Comparison of ENCODE assay signal across 8 mouse cellular contexts in the genomic region with DNA sequence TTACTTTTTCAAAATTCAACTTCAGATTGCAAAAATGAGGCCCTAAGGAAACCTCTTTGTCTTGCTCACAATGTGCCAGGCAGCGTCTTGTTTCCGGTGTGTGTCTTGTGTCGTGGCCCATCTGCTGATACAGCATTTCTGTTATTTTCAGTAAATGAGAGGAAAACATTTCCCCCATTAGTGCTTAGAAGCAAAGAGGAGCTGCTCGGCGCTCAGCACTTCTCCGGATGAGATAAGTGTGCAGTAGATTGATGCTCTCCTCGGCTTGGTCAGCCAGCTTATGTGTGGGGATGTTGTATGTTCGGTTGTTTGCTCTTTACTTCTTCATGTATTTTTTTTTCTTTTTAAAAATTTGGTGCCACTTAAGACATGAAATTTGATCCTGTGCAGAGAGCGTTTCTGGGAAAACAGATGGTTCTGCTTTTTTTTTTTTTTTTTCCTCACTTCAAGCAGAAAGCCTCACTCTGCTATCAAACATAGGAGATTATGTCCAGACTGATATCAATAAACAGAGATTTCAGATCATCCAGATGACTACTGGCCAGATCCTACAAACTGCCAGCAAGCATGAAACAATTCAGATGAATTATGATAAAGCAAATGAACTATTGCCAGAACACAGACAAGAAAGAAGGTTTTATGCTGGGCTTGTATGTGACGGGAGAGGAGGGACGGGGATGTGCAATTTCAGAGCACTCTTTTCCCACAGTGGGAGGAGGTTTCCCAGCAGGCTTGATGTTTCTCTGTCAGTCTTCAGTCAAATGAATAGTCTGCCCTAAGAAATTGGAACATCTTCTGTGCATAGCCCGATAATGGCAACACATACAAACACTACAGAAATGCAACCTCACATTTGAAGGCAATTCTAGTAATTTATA. TPM values are rescaled to one million over a fixed set of nuclear protein-coding genes. Genes with fewer than 3 reads are reported as not detected.
DNase-seq lines count a peak whose midpoint lies in the region; ATAC-seq lines count a peak whose summit lies in the region.

No protein-coding gene starts in this region.

- no peaks in the 10 kb centered on the region for H3K36me3 ChIP-seq in liver, embryonic 12.5 days
- H3K36me3 ChIP-seq in embryonic facial prominence, embryonic 11.5 days (replicated peaks; ENCODE audit: control insufficient read depth, insufficient read depth, low read depth, low read length), result no peaks in the 10 kb centered on the region
- H3K36me3 ChIP-seq in intestine, embryonic 15.5 days, result no peaks in the 10 kb centered on the region
- peaks cover 2% of the 10 kb centered on the region; the same call in 1 of the 2 replicates for H3K36me3 ChIP-seq in neural tube, embryonic 12.5 days

- no peak for ATAC-seq in liver, embryonic 12.5 days
- ATAC-seq in embryonic facial prominence, embryonic 11.5 days (replicated peaks; ENCODE audit: insufficient number of reproducible peaks, low FRiP score, low TSS enrichment, low read depth), result no peak
- peak; percentile 31; the same call in 1 of the 2 replicates for ATAC-seq in intestine, embryonic 15.5 days
- no peak for ATAC-seq in neural tube, embryonic 12.5 days (ENCODE audit: low FRiP score, low read depth)

- WGBS in liver, embryonic 12.5 days (ENCODE audit: insufficient replicate concordance), result 55% methylated on average over 12 of the region's 12 CpGs
- 36% methylated on average over 12 of the region's 12 CpGs for WGBS in embryonic facial prominence, embryonic 11.5 days
- 32% methylated on average over 12 of the region's 12 CpGs for WGBS in intestine, embryonic 15.5 days
- 62% methylated on average over 12 of the region's 12 CpGs for WGBS in neural tube, embryonic 12.5 days

- DNase-seq in liver, result peak; percentile 10
- peak; percentile 36 for DNase-seq in embryonic facial prominence, embryonic 11.5 days (ENCODE audit: low spot score)
- no peak for DNase-seq in right cerebral cortex, postnatal 14 days
- no peak for DNase-seq in layer of hippocampus, postnatal 25 days (ENCODE audit: extremely low spot score in 1 of 2, low spot score in 1 of 2)
- no peak for DNase-seq in left cerebral cortex, adult 18-20 months (ENCODE audit: low spot score in 2 of 2)

- no peaks in the 10 kb centered on the region for H3K4me1 ChIP-seq in liver, embryonic 12.5 days
- H3K4me1 ChIP-seq in embryonic facial prominence, embryonic 11.5 days (ENCODE audit: control insufficient read depth, insufficient read depth, low read length), result no peaks in the 10 kb centered on the region
- H3K4me1 ChIP-seq in intestine, embryonic 15.5 days (replicated peaks), result no peaks in the 10 kb centered on the region
- no peaks in the 10 kb centered on the region for H3K4me1 ChIP-seq in neural tube, embryonic 12.5 days

- H3K27me3 ChIP-seq in liver, embryonic 12.5 days (replicated peaks), result no peaks in the 10 kb centered on the region
- H3K27me3 ChIP-seq in embryonic facial prominence, embryonic 11.5 days (ENCODE audit: control insufficient read depth, insufficient read depth, low read length), result no peaks in the 10 kb centered on the region
- H3K27me3 ChIP-seq in intestine, embryonic 15.5 days (replicated peaks), result no peaks in the 10 kb centered on the region
- no peaks in the 10 kb centered on the region for H3K27me3 ChIP-seq in neural tube, embryonic 12.5 days (replicated peaks)

- no peak overlapping the region for H3K4me2 ChIP-seq in liver, embryonic 12.5 days
- H3K4me2 ChIP-seq in embryonic facial prominence, embryonic 11.5 days (ENCODE audit: low read depth, low read length), result no peak overlapping the region
- H3K4me2 ChIP-seq in intestine, embryonic 15.5 days (replicated peaks), result peak overlapping the region; percentile 17; the same call in 1 of the 2 replicates
- no peak overlapping the region for H3K4me2 ChIP-seq in neural tube, embryonic 12.5 days (replicated peaks)

- no peak overlapping the region for H3K27ac ChIP-seq in liver, embryonic 12.5 days
- H3K27ac ChIP-seq in embryonic facial prominence, embryonic 11.5 days (replicated peaks; ENCODE audit: low read depth, low read length), result peak overlapping the region; percentile 57
- peak overlapping the region; percentile 29 for H3K27ac ChIP-seq in intestine, embryonic 15.5 days
- peak overlapping the region; percentile 20; the same call in 1 of the 2 replicates for H3K27ac ChIP-seq in neural tube, embryonic 12.5 days

- no peak overlapping the region for H3K9ac ChIP-seq in liver, embryonic 12.5 days
- H3K9ac ChIP-seq in embryonic facial prominence, embryonic 11.5 days (replicated peaks; ENCODE audit: low read length), result peak overlapping the region; percentile 29
- H3K9ac ChIP-seq in intestine, embryonic 15.5 days, result no peak overlapping the region
- no peak overlapping the region for H3K9ac ChIP-seq in neural tube, embryonic 12.5 days

- no peak overlapping the region for H3K4me3 ChIP-seq in liver, embryonic 12.5 days
- H3K4me3 ChIP-seq in embryonic facial prominence, embryonic 11.5 days (ENCODE audit: low read depth, low read length), result no peak overlapping the region
- no peak overlapping the region for H3K4me3 ChIP-seq in intestine, embryonic 15.5 days (replicated peaks)
- H3K4me3 ChIP-seq in neural tube, embryonic 12.5 days, result no peak overlapping the region

- no peaks in the 10 kb centered on the region for H3K9me3 ChIP-seq in liver, embryonic 12.5 days (replicated peaks)
- H3K9me3 ChIP-seq in embryonic facial prominence, embryonic 11.5 days (replicated peaks; ENCODE audit: control insufficient read depth, low read length), result no peaks in the 10 kb centered on the region; the same call in 1 of the 2 replicates
- H3K9me3 ChIP-seq in intestine, embryonic 15.5 days, result no peaks in the 10 kb centered on the region
- H3K9me3 ChIP-seq in neural tube, embryonic 12.5 days, result no peaks in the 10 kb centered on the region

RNA-seq across cellular contexts. Expression of gene Fam173b, which starts 25.9 kb away (rescaled TPM):
- 10.0 and 10.6 TPM in 2 replicates for polyA plus RNA-seq in liver, embryonic 12.5 days (2016; fragmentation: Nextera tagmentation; extraction: Ambion mirVana)
- 11.4 and 14.6 TPM in 2 replicates for polyA plus RNA-seq in embryonic facial prominence, embryonic 11.5 days (2014; fragmentation: Nextera tagmentation; extraction: Ambion mirVana)
- polyA plus RNA-seq in intestine, embryonic 15.5 days (2015; fragmentation: Nextera tagmentation; extraction: Ambion mirVana), result 15.2 and 16.6 TPM in 2 replicates
- polyA plus RNA-seq in neural tube, embryonic 12.5 days (2016; fragmentation: Nextera tagmentation; extraction: Ambion mirVana), result 10.9 and 12.3 TPM in 2 replicates
- total RNA-seq in layer of hippocampus, postnatal 25 days (2021), result 10 to 100 TPM; 11.8 to 13.3 TPM
- 10 to 100 TPM; 11.2 to 11.3 TPM for total RNA-seq in left cerebral cortex, adult 18-20 months (2021)

RNA-seq across cellular contexts. Expression of gene Cct5, which starts 25.9 kb away (rescaled TPM):
- 472 and 504 TPM in 2 replicates for polyA plus RNA-seq in liver, embryonic 12.5 days (2016; fragmentation: Nextera tagmentation; extraction: Ambion mirVana)
- polyA plus RNA-seq in embryonic facial prominence, embryonic 11.5 days (2014; fragmentation: Nextera tagmentation; extraction: Ambion mirVana), result 820 and 828 TPM in 2 replicates
- 480 and 508 TPM in 2 replicates for polyA plus RNA-seq in intestine, embryonic 15.5 days (2015; fragmentation: Nextera tagmentation; extraction: Ambion mirVana)
- polyA plus RNA-seq in neural tube, embryonic 12.5 days (2016; fragmentation: Nextera tagmentation; extraction: Ambion mirVana), result 578 and 583 TPM in 2 replicates
- 100 to 1,000 TPM; 233 to 257 TPM for total RNA-seq in layer of hippocampus, postnatal 25 days (2021)
- total RNA-seq in left cerebral cortex, adult 18-20 months (2021), result 100 to 1,000 TPM; 193 to 201 TPM

Comparison
In these comparisons a context has a peak if more than half of its experiments do, and no peak if none do; other contexts are left out.
1. DNase-seq: peak in liver (single experiment) and embryonic facial prominence, embryonic 11.5 days (single experiment); none in right cerebral cortex, postnatal 14 days (single experiment), layer of hippocampus, postnatal 25 days (0 of 2) and left cerebral cortex, adult 18-20 months (0 of 2).